Mouse (Mus musculus): ENCODE measurements around the gene Tardbp. TPM values are rescaled to one million over a fixed set of nuclear protein-coding genes. Genes with fewer than 3 reads are reported as not detected.

Tardbp gene
- 118 and 135 TPM in 2 replicates for polyA plus RNA-seq (2014; fragmentation: Nextera tagmentation; extraction: Ambion mirVana)

DNA sequence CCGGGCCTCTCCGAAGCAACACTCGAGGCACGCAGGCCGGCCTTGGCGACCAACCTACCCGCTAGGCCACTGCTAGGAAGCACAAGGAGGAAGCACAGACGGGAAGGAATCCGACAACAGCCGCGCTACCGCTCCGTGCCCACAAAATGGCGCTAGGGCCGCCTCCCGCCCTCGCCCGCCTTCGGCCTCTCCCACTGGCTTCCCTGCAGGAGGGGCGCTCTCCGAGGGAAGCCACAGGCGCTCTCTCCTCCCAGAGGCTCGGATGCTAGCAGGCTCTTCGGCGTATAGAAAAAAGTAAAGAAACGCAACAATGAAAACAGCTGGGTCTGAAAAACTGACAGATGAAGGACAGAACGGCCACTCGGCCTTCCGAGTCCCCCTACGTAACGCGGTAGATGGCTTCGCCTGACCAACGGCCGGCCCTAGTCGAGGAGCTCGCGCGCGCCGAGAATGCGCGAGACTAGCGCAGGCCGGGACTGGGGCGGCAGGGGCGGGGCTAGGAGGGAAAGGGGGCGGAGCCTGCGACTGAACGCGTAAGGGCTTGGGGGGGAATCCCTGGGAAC is at the start of gene Tardbp:
Gene Tardbp (minus strand): TSS at position 397 of the 563 bp plus-strand sequence.
- Histone ChIP-seq H3K9me3 (replicated peaks; ENCODE audit: control insufficient read depth, low read length) (no peaks in the 10 kb centered on the region), H3K9ac (ENCODE audit: low read depth, low read length) (peak within 1 kb of the TSS; percentile 100), H3K27ac (ENCODE audit: low read depth, low read length) (peak within 1 kb of the TSS; percentile 98), H3K4me3 (ENCODE audit: low read depth, low read length) (peak within 1 kb of the TSS; percentile 99), H3K4me2 (peak within 1 kb of the TSS; percentile 93), H3K27me3 (ENCODE audit: control insufficient read depth, insufficient read depth, low read length) (no peaks in the 10 kb centered on the region), H3K4me1 (ENCODE audit: control insufficient read depth, insufficient read depth, low read length) (peaks cover 8% of the 10 kb centered on the region), H3K36me3 (ENCODE audit: control insufficient read depth, insufficient read depth, low read length) (peaks cover 25% of the 10 kb centered on the region)
- peak; percentile 96 for ATAC-seq (replicated peaks; ENCODE audit: insufficient number of reproducible peaks, low FRiP score, low TSS enrichment)
- WGBS (ENCODE audit: insufficient replicate concordance), result under 1% methylated on average over 49 of the region's 51 CpGs

DNA sequence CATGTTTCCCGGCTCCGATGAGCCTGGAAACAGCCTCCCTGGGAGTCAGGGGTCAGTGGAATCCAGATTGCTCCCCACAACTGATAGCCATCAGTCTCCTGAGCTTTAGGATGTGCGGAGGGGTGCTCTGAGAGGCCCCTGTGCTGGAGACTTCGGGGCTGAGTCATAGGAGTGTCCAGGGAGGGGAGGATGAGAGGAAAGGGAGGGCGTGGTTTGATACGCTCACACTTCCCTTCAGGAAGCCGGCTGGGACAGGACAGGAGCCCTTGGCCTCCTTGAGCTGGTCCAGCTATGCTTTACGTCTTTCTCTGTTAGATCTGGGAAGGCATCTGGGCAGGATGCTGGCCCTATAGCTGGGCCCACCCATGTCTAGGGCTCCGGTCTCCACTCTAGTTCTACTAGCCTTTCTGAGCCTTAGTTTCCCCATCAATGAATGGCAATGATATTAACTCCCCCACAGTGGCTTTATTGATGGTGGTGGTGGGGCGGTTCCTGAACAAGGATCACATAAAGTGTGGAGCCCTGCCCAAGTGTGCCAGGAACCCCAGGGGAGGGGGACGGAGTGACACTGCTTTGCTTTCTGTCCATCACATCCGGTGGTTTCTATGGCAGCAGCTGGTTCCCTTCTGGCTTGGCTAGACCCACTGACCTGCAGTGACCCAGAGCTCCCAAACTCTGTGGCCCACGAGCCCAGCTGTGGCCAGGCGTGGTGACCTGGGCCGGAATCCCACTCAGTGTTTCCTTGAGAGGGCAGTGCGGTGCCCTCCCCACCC is 49.6 kb upstream of the Tardbp start:
- Histone ChIP-seq H3K4me1 (ENCODE audit: control insufficient read depth, insufficient read depth, low read length) (peaks cover 28% of the 10 kb centered on the region), H3K4me2 (0 out of 2 replicates have a peak overlapping the region, but pooled peaks have one; percentile 6), H3K9me3 (replicated peaks; ENCODE audit: control insufficient read depth, low read length) (no peaks in the 10 kb centered on the region), H3K4me3 (ENCODE audit: low read depth, low read length) (no peak overlapping the region), H3K27me3 (ENCODE audit: control insufficient read depth, insufficient read depth, low read length) (no peaks in the 10 kb centered on the region), H3K36me3 (ENCODE audit: control insufficient read depth, insufficient read depth, low read length) (no peaks in the 10 kb centered on the region), H3K27ac (ENCODE audit: low read depth, low read length) (peak overlapping the region; percentile 55), H3K9ac (ENCODE audit: low read depth, low read length) (no peak overlapping the region)
- WGBS (ENCODE audit: insufficient replicate concordance), result 41% methylated on average over 16 of the region's 16 CpGs
- ATAC-seq (replicated peaks; ENCODE audit: insufficient number of reproducible peaks, low FRiP score, low TSS enrichment), result peak; percentile 73

- no peaks in the 10 kb centered on the region for H3K9me3 ChIP-seq (replicated peaks; ENCODE audit: control insufficient read depth, low read length)
- H3K9ac ChIP-seq (ENCODE audit: low read depth, low read length), result no peak overlapping the region
- H3K27me3 ChIP-seq (ENCODE audit: control insufficient read depth, insufficient read depth, low read length), result no peaks in the 10 kb centered on the region
- ATAC-seq (replicated peaks; ENCODE audit: insufficient number of reproducible peaks, low FRiP score, low TSS enrichment), result no peak
- H3K4me3 ChIP-seq (ENCODE audit: low read depth, low read length), result no peak overlapping the region
- 46% methylated on average over 7 of the region's 7 CpGs for WGBS (ENCODE audit: insufficient replicate concordance)
- no peak overlapping the region for H3K27ac ChIP-seq (ENCODE audit: low read depth, low read length)
- H3K4me2 ChIP-seq, result no peak overlapping the region
- H3K36me3 ChIP-seq (ENCODE audit: control insufficient read depth, insufficient read depth, low read length), result no peaks in the 10 kb centered on the region
- H3K4me1 ChIP-seq (ENCODE audit: control insufficient read depth, insufficient read depth, low read length), result peaks cover 34% of the 10 kb centered on the region
These were observed 48.2 kb upstream of the Tardbp start for GRCm38 (mm10) chr4:148675043-148675442.

- H3K36me3 ChIP-seq (ENCODE audit: control insufficient read depth, insufficient read depth, low read length), result no peaks in the 10 kb centered on the region
- 0 out of 2 replicates have a peak overlapping the region, but pooled peaks have one; percentile 0 for H3K9ac ChIP-seq (ENCODE audit: low read depth, low read length)
- H3K9me3 ChIP-seq (replicated peaks; ENCODE audit: control insufficient read depth, low read length), result no peaks in the 10 kb centered on the region
- H3K4me3 ChIP-seq (ENCODE audit: low read depth, low read length), result no peak overlapping the region
- ATAC-seq (replicated peaks; ENCODE audit: insufficient number of reproducible peaks, low FRiP score, low TSS enrichment), result peak; percentile 63; the same call in 1 of the 2 replicates
- H3K4me1 ChIP-seq (ENCODE audit: control insufficient read depth, insufficient read depth, low read length), result peaks cover 40% of the 10 kb centered on the region
- no peak overlapping the region for H3K27ac ChIP-seq (ENCODE audit: low read depth, low read length)
- 20% methylated on average over 16 of the region's 16 CpGs for WGBS (ENCODE audit: insufficient replicate concordance)
- H3K27me3 ChIP-seq (ENCODE audit: control insufficient read depth, insufficient read depth, low read length), result no peaks in the 10 kb centered on the region
- H3K4me2 ChIP-seq, result peak overlapping the region; percentile 44
These were observed 44.6 kb upstream of the Tardbp start for GRCm38 (mm10) chr4:148671230-148671947.

GRCm38 (mm10) chr4:148667006-148667755 is 40.4 kb upstream of the Tardbp start:
- Histone ChIP-seq H3K4me2 (peak overlapping the region; percentile 57), H3K9me3 (replicated peaks; ENCODE audit: control insufficient read depth, low read length) (no peaks in the 10 kb centered on the region), H3K4me1 (ENCODE audit: control insufficient read depth, insufficient read depth, low read length) (peaks cover 29% of the 10 kb centered on the region), H3K36me3 (ENCODE audit: control insufficient read depth, insufficient read depth, low read length) (no peaks in the 10 kb centered on the region), H3K27me3 (ENCODE audit: control insufficient read depth, insufficient read depth, low read length) (peaks cover 7% of the 10 kb centered on the region), H3K4me3 (ENCODE audit: low read depth, low read length) (peak overlapping the region; percentile 4; the same call in 1 of the 2 replicates), H3K27ac (ENCODE audit: low read depth, low read length) (peak overlapping the region; percentile 84), H3K9ac (ENCODE audit: low read depth, low read length) (peak overlapping the region; percentile 63)
- WGBS (ENCODE audit: insufficient replicate concordance), result 68% methylated on average over 15 of the region's 15 CpGs
- no peak for ATAC-seq (replicated peaks; ENCODE audit: insufficient number of reproducible peaks, low FRiP score, low TSS enrichment)

GRCm38 (mm10) chr4:148664021-148664420 is 37.2 kb upstream of the Tardbp start:
- H3K4me3 ChIP-seq (ENCODE audit: low read depth, low read length), result no peak overlapping the region
- no peak overlapping the region for H3K9ac ChIP-seq (ENCODE audit: low read depth, low read length)
- no peaks in the 10 kb centered on the region for H3K9me3 ChIP-seq (replicated peaks; ENCODE audit: control insufficient read depth, low read length)
- no peak overlapping the region for H3K27ac ChIP-seq (ENCODE audit: low read depth, low read length)
- H3K4me2 ChIP-seq, result no peak overlapping the region
- H3K36me3 ChIP-seq (ENCODE audit: control insufficient read depth, insufficient read depth, low read length), result no peaks in the 10 kb centered on the region
- H3K27me3 ChIP-seq (ENCODE audit: control insufficient read depth, insufficient read depth, low read length), result peaks cover 7% of the 10 kb centered on the region
- H3K4me1 ChIP-seq (ENCODE audit: control insufficient read depth, insufficient read depth, low read length), result peaks cover 19% of the 10 kb centered on the region
- 60% methylated on average over 6 of the region's 6 CpGs for WGBS (ENCODE audit: insufficient replicate concordance)
- no peak for ATAC-seq (replicated peaks; ENCODE audit: insufficient number of reproducible peaks, low FRiP score, low TSS enrichment)

DNA sequence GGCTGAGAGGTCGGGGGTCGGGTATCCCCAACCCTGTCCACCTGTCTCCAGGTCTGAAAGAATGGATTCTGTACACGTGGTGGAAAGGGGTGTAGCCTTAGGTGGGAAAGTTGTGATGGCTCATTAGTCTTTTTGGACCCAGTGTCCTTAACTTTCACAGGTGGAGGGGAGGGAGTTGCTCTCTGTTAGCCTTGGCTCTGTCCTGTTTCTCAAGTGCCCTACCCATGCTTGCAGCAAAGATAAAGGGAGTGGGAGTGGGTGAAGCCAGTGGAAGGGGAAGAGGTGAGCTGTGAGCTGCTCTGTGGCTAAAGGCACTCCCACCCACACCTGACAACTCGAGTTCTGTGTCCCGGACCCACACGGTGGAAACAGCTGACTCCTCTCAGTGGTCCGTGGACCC is 36.5 kb upstream of the Tardbp start:
- Histone ChIP-seq H3K9ac (ENCODE audit: low read depth, low read length) (no peak overlapping the region), H3K27me3 (ENCODE audit: control insufficient read depth, insufficient read depth, low read length) (peaks cover 7% of the 10 kb centered on the region), H3K4me3 (ENCODE audit: low read depth, low read length) (no peak overlapping the region), H3K4me2 (no peak overlapping the region), H3K4me1 (ENCODE audit: control insufficient read depth, insufficient read depth, low read length) (peaks cover 19% of the 10 kb centered on the region), H3K27ac (ENCODE audit: low read depth, low read length) (no peak overlapping the region), H3K9me3 (replicated peaks; ENCODE audit: control insufficient read depth, low read length) (no peaks in the 10 kb centered on the region), H3K36me3 (ENCODE audit: control insufficient read depth, insufficient read depth, low read length) (no peaks in the 10 kb centered on the region)
- 70% methylated on average over 7 of the region's 7 CpGs for WGBS (ENCODE audit: insufficient replicate concordance)
- no peak for ATAC-seq (replicated peaks; ENCODE audit: insufficient number of reproducible peaks, low FRiP score, low TSS enrichment)
